Mouse (Mus musculus): ENCODE data around the gene Riok2. TPM values are rescaled to one million over a fixed set of nuclear protein-coding genes. Genes with fewer than 3 reads are reported as not detected.
"Not testable (repeated sequence)": the region's sequence is repeated elsewhere in the genome, so short reads cannot be mapped to it uniquely, and the experiment has no call there.

Riok2 gene
- total RNA-seq (2021), result 10 to 100 TPM; 18.5 to 21.9 TPM
- long read RNA-seq, transcript Riok2-201 (10 exons, 3,220 nt), result major isoform, 18 of 25 reads
- long read RNA-seq, partial matches to known transcripts, result 2 of 25 reads
- long read RNA-seq, other reads (novel, unspliced or antisense), result 5 of 25 reads

- peak; percentile 85 to 96 for DNase-seq (ENCODE audit: low spot score in 2 of 2)
Measured at GRCm38 (mm10) chr17:17373918-17374910, at the start of gene Riok2. Gene Riok2, plus strand, starts transcription at chr17:17374309.

DNA sequence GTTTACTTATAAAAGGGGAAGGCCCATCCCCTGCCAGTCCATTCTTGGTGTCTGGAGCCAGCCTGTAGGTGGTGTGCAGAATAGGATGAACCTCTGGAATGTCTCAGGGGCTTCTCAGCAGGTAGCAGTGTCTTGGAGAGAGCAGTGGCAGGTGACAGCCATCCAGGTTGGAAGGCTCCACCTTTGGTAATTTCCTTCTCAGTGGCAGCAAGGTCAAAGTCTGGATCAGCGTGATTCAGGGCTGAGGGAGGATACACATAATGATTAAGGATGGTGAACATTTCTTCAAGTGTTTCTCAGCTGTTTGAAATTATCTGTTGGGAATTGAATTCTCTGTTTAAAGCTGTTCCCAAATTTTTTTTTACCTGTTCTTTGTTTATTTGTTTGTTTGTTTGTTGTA lies 48.1 kb upstream of the Riok2 start:
- not testable (repeated sequence) for DNase-seq (ENCODE audit: low spot score in 2 of 2)

GRCm38 (mm10) chr17:17326636-17327035 lies 47.5 kb upstream of the Riok2 start:
- no peak for DNase-seq (ENCODE audit: low spot score in 2 of 2)

DNA sequence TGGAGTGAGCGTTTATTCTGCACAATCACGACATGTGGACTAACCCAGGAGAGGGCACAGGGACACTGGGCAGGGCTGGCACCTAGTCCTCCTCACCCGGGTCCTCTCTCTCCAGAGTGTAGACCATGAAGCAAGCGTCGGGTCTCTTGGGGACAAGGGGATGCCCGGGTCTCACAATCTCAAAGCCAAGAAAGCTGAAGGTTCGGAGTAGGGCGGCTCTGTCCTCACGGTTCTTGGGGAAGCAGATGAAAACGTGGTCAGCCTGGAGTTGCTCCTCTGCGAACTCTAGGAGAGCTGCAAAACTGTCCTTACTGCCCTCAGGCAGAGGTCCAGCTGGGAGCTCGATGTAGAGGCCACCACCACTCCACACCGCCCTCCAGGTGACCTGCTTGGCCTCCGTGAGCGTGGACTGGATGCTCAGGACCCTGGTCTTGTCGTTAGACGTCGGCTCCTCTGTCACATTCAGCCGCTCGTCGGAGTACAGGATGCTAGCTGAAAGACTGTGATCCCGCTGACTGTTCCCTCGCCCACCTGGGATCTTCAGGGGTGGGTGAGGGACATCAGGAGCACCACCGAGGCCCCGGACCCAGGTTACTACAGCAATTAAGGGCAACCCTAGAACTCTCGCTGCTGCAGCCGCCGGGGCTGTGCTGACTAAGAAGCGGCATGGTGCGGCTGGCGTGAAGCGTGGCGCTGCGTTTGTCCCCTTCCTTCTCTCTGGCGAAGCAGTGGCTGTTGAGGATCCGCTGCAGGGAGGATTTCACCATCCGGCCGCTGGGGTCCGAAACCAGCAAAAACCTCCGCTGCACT lies 28.5 kb upstream of the Riok2 start:
- peak in 1 of 2 experiments; percentile 1 for DNase-seq (ENCODE audit: low spot score in 2 of 2)

GRCm38 (mm10) chr17:17346281-17346680 lies 27.8 kb upstream of the Riok2 start:
- not testable (repeated sequence) for DNase-seq (ENCODE audit: low spot score in 2 of 2)

GRCm38 (mm10) chr17:17373550-17373917 lies 575 bp upstream of the Riok2 start:
- DNase-seq (ENCODE audit: low spot score in 2 of 2), result no peak

GRCm38 (mm10) chr17:17375581-17375980 lies 1.5 kb downstream of the Riok2 start:
- DNase-seq (ENCODE audit: low spot score in 2 of 2), result no peak

- no peak for DNase-seq (ENCODE audit: low spot score in 2 of 2)
Measured at GRCm38 (mm10) chr17:17383703-17384102, 9.6 kb downstream of the Riok2 start.

GRCm38 (mm10) chr17:17384502-17384901 lies 10.4 kb downstream of the Riok2 start:
- DNase-seq (ENCODE audit: low spot score in 2 of 2), result no peak

GRCm38 (mm10) chr17:17386117-17386516 lies 12.0 kb downstream of the Riok2 start:
- DNase-seq (ENCODE audit: low spot score in 2 of 2), result no peak

DNA sequence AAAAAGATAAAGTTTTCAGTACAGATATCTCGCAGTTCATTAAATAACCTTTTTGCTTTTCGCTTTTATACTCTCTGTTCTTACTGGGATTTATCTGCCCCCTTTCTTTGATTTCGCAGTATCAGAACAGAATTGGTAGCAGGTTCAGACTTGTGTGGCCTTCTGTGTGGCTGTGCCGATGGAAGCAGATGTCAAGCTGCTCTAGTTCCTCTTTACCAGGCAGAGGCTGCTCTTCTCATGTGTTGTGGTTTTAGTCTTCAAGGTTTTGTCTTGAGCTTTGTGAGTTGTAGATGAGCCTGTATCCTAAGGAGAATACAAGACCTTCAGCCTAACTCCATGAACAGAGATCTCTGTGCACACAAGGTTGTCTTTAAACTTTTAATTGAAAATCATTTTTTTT lies 17.7 kb downstream of the Riok2 start:
- DNase-seq (ENCODE audit: low spot score in 2 of 2), result no peak

GRCm38 (mm10) chr17:17392863-17393262 lies 18.8 kb downstream of the Riok2 start:
- no peak for DNase-seq (ENCODE audit: low spot score in 2 of 2)

DNA sequence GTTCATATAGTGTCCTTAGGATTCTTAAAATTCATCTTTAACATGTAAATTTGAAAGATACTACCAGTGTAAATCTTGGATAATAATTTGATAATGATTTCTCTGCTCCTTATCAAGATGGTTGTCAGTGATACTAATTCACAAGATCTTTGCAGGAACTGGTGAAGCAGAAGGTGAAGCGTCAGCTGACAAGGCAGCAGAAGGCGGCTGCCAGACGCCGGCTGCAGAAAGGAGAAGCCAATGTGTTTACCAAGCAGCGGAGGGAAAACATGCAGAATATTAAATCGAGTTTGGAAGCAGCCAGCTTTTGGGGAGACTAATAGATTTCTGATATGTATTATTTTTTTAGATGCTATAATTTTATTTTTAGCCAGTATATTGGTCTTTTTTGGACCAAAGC lies 19.2 kb downstream of the Riok2 start:
- DNase-seq (ENCODE audit: low spot score in 2 of 2), result peak; percentile 39 to 62

DNA sequence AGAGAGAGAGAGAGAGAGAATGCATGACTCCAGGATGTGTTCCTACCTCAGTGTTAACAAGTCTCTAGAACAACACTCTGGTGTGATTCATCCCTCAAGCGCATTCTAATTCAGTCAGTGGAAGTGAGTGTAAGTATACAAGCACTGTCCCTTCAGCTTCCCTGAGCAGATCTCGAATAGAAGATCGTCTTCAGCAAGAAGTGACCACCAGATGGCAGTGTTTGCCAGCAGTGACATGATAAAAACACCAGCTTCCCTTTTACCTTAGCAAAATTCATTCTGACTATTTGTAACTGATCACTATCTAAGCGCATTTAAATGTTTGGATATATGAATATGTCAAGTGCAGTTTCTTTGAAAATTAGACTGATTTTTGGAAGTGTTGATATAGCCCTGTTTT lies 20.2 kb downstream of the Riok2 start:
- DNase-seq (ENCODE audit: low spot score in 2 of 2), result peak; percentile 75 to 92

- DNase-seq (ENCODE audit: low spot score in 2 of 2), result no peak
Measured at GRCm38 (mm10) chr17:17396869-17397268, 22.8 kb downstream of the Riok2 start.

- no peak for DNase-seq (ENCODE audit: low spot score in 2 of 2)
Measured at GRCm38 (mm10) chr17:17398664-17399063, 24.6 kb downstream of the Riok2 start.

DNA sequence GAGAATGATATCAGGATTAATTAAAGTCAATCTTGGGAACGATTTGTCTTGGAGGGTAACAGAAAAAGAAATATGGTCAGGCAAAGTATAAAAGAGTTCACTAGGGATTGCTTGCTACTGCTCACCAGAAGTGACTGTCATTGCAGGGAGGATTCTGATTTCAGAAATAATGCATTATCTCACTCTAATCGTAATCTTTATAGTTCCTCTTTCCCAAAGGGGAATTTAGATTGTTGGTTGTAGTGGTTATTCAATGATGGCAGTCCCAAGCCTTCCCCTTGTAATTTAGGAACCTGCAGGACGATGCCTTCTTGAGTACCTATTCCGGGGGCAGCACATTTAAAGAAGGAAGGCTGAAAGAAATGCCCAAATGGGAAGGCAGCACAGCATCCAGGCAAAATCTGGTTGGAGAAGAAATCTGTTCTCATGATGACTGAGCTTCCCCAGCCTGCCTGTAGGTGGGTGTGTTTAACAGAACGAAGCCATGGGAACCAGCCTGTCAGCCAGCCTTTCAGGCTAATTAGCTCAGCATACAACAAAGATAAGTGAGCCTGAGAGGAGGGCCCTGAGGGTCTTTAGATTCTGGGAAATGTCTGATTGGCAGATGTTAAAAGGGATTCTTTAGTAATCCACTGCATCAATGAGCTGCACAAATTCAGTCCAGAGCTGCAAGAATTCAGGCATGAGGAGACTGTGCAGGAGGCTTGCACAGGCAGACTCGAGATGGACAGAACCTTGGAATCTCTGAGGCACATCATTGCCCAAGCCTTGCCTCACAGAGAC lies 28.3 kb downstream of the Riok2 start, which contains the start of gene Lix1:
Lix1 (plus strand) TSS at position 451 of the 783 bp plus-strand sequence.
- DNase-seq (ENCODE audit: low spot score in 2 of 2), result peak; percentile 77 to 91

DNA sequence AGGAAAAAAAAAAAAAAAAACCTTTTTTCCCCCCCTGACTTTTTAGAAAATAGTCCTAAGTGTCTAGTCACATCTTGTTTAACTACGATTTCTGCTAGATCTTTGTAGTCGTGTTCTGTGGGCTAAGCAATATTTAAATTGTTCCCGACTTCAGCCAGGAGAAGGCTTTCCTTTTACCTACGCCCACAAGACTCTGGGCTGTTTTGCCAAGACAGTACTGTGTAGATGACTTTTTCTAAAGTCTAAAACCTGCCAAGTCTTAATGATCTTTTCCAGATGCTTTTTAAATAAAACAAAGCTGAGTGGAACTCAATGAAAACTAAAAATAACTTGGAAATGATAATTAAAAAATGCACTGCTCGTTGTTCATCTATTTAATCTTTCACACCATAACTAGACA lies 28.9 kb downstream of the Riok2 start:
- DNase-seq (ENCODE audit: low spot score in 2 of 2), result no peak

DNA sequence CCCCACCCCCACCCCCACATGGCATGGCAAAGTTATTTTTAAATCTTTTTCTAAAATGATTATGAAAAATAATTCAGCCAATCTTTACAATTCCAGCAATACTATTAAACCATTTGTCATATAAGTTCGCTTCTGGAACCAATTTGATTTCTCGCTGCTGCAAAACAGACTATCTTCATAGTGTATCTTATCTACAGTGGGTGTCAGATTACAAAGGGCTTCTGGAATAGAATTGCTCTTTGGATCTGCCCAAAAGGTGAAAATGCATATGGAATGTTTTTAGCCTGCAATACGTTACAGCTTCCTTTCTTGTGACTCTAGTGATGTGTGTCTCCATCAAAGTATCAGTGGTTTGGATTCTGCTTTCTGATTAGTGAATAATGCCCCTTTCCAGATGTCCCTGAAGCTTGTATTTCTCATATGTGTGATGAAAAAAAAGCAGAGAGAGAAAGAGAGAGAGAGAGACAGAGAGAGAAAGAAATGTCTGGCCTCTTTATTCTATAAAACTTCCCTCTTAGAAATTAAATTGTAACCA lies 29.5 kb downstream of the Riok2 start:
- no peak for DNase-seq (ENCODE audit: low spot score in 2 of 2)

GRCm38 (mm10) chr17:17404811-17405544 lies 30.9 kb downstream of the Riok2 start:
- no peak for DNase-seq (ENCODE audit: low spot score in 2 of 2)

All from layer of hippocampus, adult 18-20 months (tissue).